19 mouse cellular contexts compared by ENCODE assay signal in the genomic region with DNA sequence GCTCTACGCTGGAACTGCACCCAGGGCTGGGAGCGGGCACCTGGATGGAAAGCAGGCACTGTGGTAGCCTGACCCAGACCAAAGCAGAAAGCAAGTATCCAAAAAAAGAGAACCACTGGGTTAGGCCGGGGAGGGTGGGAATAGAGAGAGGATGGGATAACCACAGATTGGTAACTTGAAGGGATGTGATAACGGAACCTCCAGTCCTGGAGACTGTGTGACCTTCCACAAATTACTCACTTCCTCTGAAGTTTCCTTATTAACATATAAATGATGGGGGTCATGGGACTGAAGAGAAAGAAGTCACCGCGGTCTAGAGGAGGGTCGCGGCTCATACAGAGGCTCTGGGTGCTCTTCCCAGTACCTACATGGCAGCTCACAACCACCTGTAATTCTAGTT.
"Had no signal": no experiment of that assay in that cellular context is flagged by ENCODE, and none has a peak within 500 bp of the region (broad histone marks: within the 10 kb centered on the region; RNA-seq: fewer than 3 reads in every experiment).

No protein-coding gene starts in this region.

- H3K27ac ChIP-seq: kidney, postnatal 0 days; layer of hippocampus, adult 2 months; limb, embryonic 10.5 days; limb, embryonic 13.5 days; liver, embryonic 12.5 days; liver, embryonic 15.5 days; lung, embryonic 15.5 days; midbrain, embryonic 13.5 days; stomach, embryonic 15.5 days had no signal

- ATAC-seq: liver, embryonic 12.5 days; midbrain, embryonic 13.5 days had no signal

- DNase-seq: kidney, adult 18-20 months; kidney, postnatal 25 days; layer of hippocampus, adult 9-11 months; liver; lung, adult 18-20 months; lung, postnatal 10 days; lung, postnatal 36 days; right cerebral cortex, postnatal 14 days; spleen, adult 18-20 months; thymus, postnatal 25 days had no signal

- H3K4me3 ChIP-seq: layer of hippocampus, adult 2 months; limb, embryonic 10.5 days; limb, embryonic 13.5 days; liver, embryonic 12.5 days; liver, embryonic 15.5 days; lung, embryonic 15.5 days; midbrain, embryonic 13.5 days; stomach, embryonic 15.5 days had no signal

- H3K9ac ChIP-seq: limb, embryonic 13.5 days; liver, embryonic 12.5 days; liver, embryonic 15.5 days; lung, embryonic 15.5 days; midbrain, embryonic 13.5 days; stomach, embryonic 15.5 days had no signal

- H3K9me3 ChIP-seq: limb, embryonic 10.5 days; limb, embryonic 13.5 days; liver, embryonic 12.5 days; liver, embryonic 15.5 days; lung, embryonic 15.5 days; midbrain, embryonic 13.5 days; stomach, embryonic 15.5 days had no signal

- H3K4me2 ChIP-seq: limb, embryonic 13.5 days; liver, embryonic 12.5 days; liver, embryonic 15.5 days; lung, embryonic 15.5 days; midbrain, embryonic 13.5 days; stomach, embryonic 15.5 days had no signal

- H3K27me3 ChIP-seq: stomach, embryonic 15.5 days had no signal
